Mouse (Mus musculus): ENCODE measurements around the gene Ppp1r32.

Ppp1r32 gene

GRCm38 (mm10) chr19:10486264-10486738 lies 3.6 kb upstream of the Ppp1r32 start:
- no peaks in the 10 kb centered on the region for H3K36me3 ChIP-seq (ENCODE audit: control insufficient read depth, insufficient read depth, low read length, poor library complexity, severe bottlenecking)
- DNase-seq (ENCODE audit: low read depth, low spot score), result peak; percentile 73
- no peaks in the 10 kb centered on the region for H3K27me3 ChIP-seq (ENCODE audit: control insufficient read depth, insufficient read depth, low read length, poor library complexity, severe bottlenecking)

DNA sequence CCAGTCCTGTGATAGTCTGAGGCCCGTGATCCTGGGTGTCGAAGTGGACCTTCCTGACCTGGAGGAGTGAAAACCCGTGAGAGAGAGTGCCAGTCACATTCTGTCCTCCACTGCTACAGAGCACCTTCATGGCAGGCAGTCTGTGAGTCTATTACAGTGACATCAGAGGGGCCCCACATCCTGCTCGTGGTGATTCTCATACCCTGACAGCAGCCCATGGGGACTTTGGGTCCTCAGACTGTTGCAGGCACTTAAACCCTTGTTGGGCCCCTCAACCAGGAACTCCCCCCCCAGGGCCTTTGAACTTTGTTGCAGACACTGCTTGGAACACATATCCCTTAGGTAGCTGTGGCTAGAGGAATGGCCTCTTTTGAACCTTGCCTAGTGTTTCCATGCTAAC lies 3.2 kb downstream of the Ppp1r32 start:
- H3K36me3 ChIP-seq (ENCODE audit: control insufficient read depth, insufficient read depth, low read length, poor library complexity, severe bottlenecking), result no peaks in the 10 kb centered on the region
- no peak for DNase-seq (ENCODE audit: low read depth, low spot score)

GRCm38 (mm10) chr19:10473779-10474178 lies 8.9 kb downstream of the Ppp1r32 start:
- DNase-seq (ENCODE audit: low read depth, low spot score), result no peak
- Histone ChIP-seq H3K27me3 (ENCODE audit: control insufficient read depth, insufficient read depth, low read length, poor library complexity, severe bottlenecking) (no peaks in the 10 kb centered on the region), H3K36me3 (ENCODE audit: control insufficient read depth, insufficient read depth, low read length, poor library complexity, severe bottlenecking) (no peaks in the 10 kb centered on the region)

More for the DNA sequence above, 3.2 kb downstream of the Ppp1r32 start:
- no peaks in the 10 kb centered on the region for H3K27me3 ChIP-seq (ENCODE audit: control insufficient read depth, insufficient read depth, low read length, poor library complexity, severe bottlenecking)

DNA sequence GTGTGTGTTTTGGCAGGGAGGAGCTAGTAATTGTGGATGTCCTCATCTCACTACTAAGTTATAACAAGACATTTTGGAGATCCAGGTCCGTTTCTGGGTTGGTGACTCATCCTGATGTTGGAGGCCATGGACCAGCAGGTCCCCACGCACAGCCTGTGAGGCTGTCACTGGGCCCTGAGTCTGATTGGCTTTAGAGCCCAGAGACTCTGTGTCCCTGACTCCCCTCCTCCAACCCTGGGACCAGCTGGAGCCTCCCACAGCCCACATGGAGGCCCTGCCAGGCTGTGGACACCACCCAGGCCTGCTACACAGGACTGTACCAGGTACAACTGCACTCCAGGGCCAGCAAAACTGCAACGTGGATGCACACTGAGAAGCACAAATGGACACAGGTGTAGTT lies 9.8 kb downstream of the Ppp1r32 start:
- H3K36me3 ChIP-seq (ENCODE audit: control insufficient read depth, insufficient read depth, low read length, poor library complexity, severe bottlenecking), result no peaks in the 10 kb centered on the region
- no peaks in the 10 kb centered on the region for H3K27me3 ChIP-seq (ENCODE audit: control insufficient read depth, insufficient read depth, low read length, poor library complexity, severe bottlenecking)
- DNase-seq (ENCODE audit: low read depth, low spot score), result no peak

DNA sequence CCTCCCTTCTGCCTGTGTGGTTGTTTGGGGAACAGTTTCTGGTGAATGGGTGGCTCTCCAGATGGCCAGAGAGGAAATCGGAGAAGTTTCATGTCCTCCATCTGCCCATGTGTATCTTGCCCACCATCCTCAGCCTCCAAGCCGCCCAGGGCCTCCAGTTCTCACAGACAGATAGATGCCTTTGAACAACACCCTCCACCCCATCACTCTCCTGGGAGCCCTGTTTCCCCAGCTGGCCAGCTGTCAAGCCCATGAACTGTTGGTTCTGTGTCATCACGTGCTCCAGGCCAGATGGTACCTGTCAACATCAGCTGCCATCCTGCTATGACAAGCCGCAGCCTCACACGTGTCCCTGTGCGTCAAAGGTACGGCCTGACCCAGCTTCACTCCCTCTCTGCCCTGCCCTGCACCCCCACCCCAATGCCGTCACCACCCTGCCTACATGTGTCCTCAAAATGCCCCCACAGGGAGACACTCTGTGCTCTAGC lies 13.5 kb downstream of the Ppp1r32 start:
- H3K27me3 ChIP-seq (ENCODE audit: control insufficient read depth, insufficient read depth, low read length, poor library complexity, severe bottlenecking), result no peaks in the 10 kb centered on the region

DNA sequence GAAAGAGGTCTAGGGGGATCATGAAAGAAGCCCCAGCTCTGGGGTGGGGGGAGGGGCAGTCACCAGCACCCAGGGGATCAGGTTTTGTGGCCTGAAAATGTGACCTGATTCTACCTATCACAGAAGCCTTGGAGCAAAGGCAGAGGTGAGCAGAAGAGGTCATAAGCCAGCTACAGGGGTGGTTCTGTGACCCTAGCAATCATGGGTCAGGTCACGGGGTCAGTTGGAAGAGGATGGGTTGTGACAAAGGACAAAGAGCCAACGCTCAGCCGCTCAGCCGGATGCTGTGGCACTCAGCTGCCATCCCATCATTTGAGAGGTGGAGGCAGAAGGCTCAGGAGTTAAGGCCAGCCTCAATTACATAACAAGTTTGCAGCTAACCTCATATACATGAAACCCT lies 18.3 kb downstream of the Ppp1r32 start:
- Histone ChIP-seq H3K36me3 (ENCODE audit: control insufficient read depth, insufficient read depth, low read length, poor library complexity, severe bottlenecking) (no peaks in the 10 kb centered on the region), H3K27me3 (ENCODE audit: control insufficient read depth, insufficient read depth, low read length, poor library complexity, severe bottlenecking) (no peaks in the 10 kb centered on the region)
- DNase-seq (ENCODE audit: low read depth, low spot score), result no peak

More for the DNA sequence above, 13.5 kb downstream of the Ppp1r32 start:
- H3K36me3 ChIP-seq (ENCODE audit: control insufficient read depth, insufficient read depth, low read length, poor library complexity, severe bottlenecking), result no peaks in the 10 kb centered on the region
- peak; percentile 52 for DNase-seq (ENCODE audit: low read depth, low spot score)

DNA sequence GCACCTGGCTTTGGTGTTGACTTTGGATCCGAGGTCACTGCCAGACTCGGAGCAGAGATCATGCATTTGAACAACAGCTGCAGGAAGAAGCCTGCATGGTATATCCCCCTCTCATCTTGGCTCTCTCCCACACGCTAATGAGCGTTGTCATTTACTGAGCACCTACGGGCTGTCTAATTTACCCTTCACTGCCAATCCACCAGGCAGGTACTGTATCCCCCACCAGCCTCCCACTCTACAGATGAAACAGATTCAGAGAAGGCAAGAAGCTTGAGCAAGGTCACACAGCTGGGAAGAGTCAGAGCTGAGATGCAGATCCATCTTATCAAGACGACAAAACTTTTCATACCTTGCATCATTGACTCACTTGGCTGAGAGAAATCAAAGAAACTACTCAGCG lies 21.1 kb downstream of the Ppp1r32 start:
- Histone ChIP-seq H3K27me3 (ENCODE audit: control insufficient read depth, insufficient read depth, low read length, poor library complexity, severe bottlenecking) (no peaks in the 10 kb centered on the region), H3K36me3 (ENCODE audit: control insufficient read depth, insufficient read depth, low read length, poor library complexity, severe bottlenecking) (no peaks in the 10 kb centered on the region; the same call in 1 of the 2 replicates)
- DNase-seq (ENCODE audit: low read depth, low spot score), result no peak

DNA sequence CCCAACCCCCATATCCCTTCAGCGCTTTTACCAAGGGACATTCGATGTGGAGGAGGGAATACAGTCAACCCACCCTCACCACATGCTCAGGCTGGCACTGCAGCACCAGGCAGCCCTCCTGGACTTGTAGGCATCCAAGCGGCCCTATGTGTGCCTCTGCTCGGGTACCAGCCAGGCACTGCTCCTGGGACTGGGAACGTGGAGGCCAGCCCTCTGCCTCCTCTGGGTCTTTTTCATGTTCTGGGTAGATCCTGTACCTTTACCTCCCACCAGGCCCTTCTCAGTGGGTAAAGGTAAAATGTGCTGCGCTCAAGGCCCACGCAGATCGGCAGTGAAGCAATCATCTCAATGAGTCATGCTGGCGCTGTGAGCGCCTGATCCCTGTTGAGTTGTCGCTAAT lies 22.8 kb downstream of the Ppp1r32 start:
- no peak for DNase-seq (ENCODE audit: low read depth, low spot score)
- no peaks in the 10 kb centered on the region; the same call in 1 of the 2 replicates for H3K36me3 ChIP-seq (ENCODE audit: control insufficient read depth, insufficient read depth, low read length, poor library complexity, severe bottlenecking)
- H3K27me3 ChIP-seq (ENCODE audit: control insufficient read depth, insufficient read depth, low read length, poor library complexity, severe bottlenecking), result peaks cover 2% of the 10 kb centered on the region; the same call in 1 of the 2 replicates

DNA sequence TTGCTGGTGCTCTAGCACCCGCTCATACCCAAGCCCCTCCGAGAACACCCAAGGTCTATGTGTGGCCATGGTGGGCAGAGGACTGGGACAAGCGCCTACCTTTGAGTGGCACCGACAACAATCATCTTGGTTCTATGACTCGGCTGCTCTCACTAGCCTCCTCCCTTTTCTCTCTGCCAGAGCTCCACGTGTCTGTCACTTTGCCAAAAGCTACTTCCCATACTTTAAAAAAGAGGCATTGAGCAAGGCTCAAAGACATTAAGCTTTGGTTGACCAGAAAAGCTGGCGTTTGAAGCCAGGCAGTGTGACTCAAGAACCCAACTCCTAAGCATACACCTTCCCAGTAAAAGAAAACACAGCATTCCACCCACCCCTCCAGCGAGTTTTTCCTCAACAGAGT lies 24.6 kb downstream of the Ppp1r32 start:
- Histone ChIP-seq H3K27me3 (ENCODE audit: control insufficient read depth, insufficient read depth, low read length, poor library complexity, severe bottlenecking) (peaks cover 2% of the 10 kb centered on the region; the same call in 1 of the 2 replicates), H3K36me3 (ENCODE audit: control insufficient read depth, insufficient read depth, low read length, poor library complexity, severe bottlenecking) (no peaks in the 10 kb centered on the region; the same call in 1 of the 2 replicates)
- DNase-seq (ENCODE audit: low read depth, low spot score), result no peak

GRCm38 (mm10) chr19:10457484-10457800 lies 25.3 kb downstream of the Ppp1r32 start:
- H3K36me3 ChIP-seq (ENCODE audit: control insufficient read depth, insufficient read depth, low read length, poor library complexity, severe bottlenecking), result no peaks in the 10 kb centered on the region; the same call in 1 of the 2 replicates
- DNase-seq (ENCODE audit: low read depth, low spot score), result peak; percentile 25
- peaks cover 2% of the 10 kb centered on the region; the same call in 1 of the 2 replicates for H3K27me3 ChIP-seq (ENCODE audit: control insufficient read depth, insufficient read depth, low read length, poor library complexity, severe bottlenecking)

DNA sequence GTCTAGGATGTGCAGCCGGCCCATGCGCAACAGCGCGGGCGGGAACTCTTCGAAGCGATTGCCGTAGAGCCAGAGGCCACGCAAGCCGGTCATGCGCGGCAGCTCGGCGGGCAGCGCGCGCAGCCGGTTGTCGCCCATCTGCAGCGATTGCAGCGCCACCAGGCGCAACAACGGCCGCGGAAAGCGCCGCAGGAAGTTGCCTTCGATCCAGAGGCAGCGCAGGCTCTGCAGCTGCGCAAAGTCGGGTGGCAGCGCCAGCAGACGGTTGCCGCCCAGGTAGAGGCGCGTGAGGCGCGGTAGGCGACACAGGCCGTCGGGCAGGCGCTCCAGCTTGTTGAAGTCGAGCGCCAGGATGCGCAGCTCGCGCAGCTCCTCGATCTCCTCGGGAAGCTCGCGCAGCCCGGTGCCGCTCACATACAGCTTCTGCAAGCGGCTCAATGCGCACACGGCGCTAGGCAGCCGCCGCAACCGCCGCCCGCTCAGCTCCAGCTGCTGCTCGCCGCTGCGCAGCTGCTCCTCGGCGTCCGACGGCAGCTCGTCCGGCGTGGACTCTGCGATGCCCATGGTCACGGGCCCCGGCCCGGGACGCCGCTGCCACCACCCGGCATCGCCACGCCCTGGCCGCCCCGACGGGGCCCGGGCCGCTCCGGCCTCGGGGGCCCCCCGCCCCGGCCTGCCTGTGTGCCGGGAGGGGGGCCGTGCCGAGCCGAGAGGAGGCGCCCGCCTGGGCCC lies 25.8 kb downstream of the Ppp1r32 start, which contains the start of gene Lrrc10b:
Lrrc10b (minus strand) TSS at position 722 of the 732 bp plus-strand sequence.
- peak; percentile 71 for DNase-seq (ENCODE audit: low read depth, low spot score)
- Histone ChIP-seq H3K36me3 (ENCODE audit: control insufficient read depth, insufficient read depth, low read length, poor library complexity, severe bottlenecking) (no peaks in the 10 kb centered on the region; the same call in 1 of the 2 replicates), H3K27me3 (ENCODE audit: control insufficient read depth, insufficient read depth, low read length, poor library complexity, severe bottlenecking) (peaks cover 2% of the 10 kb centered on the region; the same call in 1 of the 2 replicates)

DNA sequence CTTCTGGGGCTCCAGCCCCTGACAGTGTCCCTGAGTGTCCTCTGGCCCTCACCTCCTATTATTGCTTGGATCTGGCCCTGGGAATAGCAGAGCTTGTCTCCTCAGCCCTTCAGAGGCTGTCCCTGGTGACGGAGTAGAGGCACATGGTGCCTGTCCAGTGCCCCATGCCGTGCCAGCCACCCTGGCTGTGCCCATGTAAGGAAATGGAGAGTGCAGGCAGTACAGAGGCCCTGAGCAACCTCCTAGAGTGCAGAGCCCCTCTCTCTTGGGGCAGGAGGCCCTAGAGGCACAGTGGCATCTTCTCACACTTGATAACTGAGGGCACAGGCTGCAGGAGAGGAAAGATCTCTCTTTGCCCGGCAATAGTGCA lies 27.3 kb downstream of the Ppp1r32 start:
- DNase-seq (ENCODE audit: low read depth, low spot score), result no peak

GRCm38 (mm10) chr19:10454718-10455436 lies 27.9 kb downstream of the Ppp1r32 start:
- no peak for DNase-seq (ENCODE audit: low read depth, low spot score)
- H3K27me3 ChIP-seq (ENCODE audit: control insufficient read depth, insufficient read depth, low read length, poor library complexity, severe bottlenecking), result peaks cover 2% of the 10 kb centered on the region; the same call in 1 of the 2 replicates
- no peaks in the 10 kb centered on the region; the same call in 1 of the 2 replicates for H3K36me3 ChIP-seq (ENCODE audit: control insufficient read depth, insufficient read depth, low read length, poor library complexity, severe bottlenecking)

More for the DNA sequence above, 27.3 kb downstream of the Ppp1r32 start:
- Histone ChIP-seq H3K36me3 (ENCODE audit: control insufficient read depth, insufficient read depth, low read length, poor library complexity, severe bottlenecking) (no peaks in the 10 kb centered on the region; the same call in 1 of the 2 replicates), H3K27me3 (ENCODE audit: control insufficient read depth, insufficient read depth, low read length, poor library complexity, severe bottlenecking) (peaks cover 2% of the 10 kb centered on the region; the same call in 1 of the 2 replicates)

GRCm38 (mm10) chr19:10449708-10450107 lies 33.0 kb downstream of the Ppp1r32 start:
- Histone ChIP-seq H3K36me3 (ENCODE audit: control insufficient read depth, insufficient read depth, low read length, poor library complexity, severe bottlenecking) (no peaks in the 10 kb centered on the region), H3K27me3 (ENCODE audit: control insufficient read depth, insufficient read depth, low read length, poor library complexity, severe bottlenecking) (no peaks in the 10 kb centered on the region)
- peak; percentile 82 for DNase-seq (ENCODE audit: low read depth, low spot score)

GRCm38 (mm10) chr19:10449190-10449589 lies 33.5 kb downstream of the Ppp1r32 start:
- Histone ChIP-seq H3K36me3 (ENCODE audit: control insufficient read depth, insufficient read depth, low read length, poor library complexity, severe bottlenecking) (no peaks in the 10 kb centered on the region), H3K27me3 (ENCODE audit: control insufficient read depth, insufficient read depth, low read length, poor library complexity, severe bottlenecking) (no peaks in the 10 kb centered on the region)
- no peak for DNase-seq (ENCODE audit: low read depth, low spot score)
